Comparison of ENCODE assay signal across 18 mouse cellular contexts in the genomic region with DNA sequence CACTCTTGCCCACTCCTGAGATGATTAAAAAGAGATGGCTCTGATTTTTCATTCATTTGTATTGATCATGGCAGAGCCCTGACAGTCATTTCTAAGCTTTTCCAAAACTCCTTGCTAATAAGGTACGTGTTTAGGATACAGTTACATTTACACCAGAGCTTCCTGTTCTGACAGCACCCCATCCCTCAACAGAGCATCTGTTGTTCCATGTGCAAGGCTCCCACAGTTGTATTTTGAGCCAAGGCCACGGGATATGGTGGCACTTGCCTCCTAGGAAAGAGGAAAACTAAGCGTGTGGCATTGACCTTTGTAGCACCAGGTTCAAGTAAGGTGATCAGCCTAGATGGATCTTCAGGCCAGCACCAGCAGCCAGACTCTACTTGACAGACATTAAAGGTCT.
"Had no signal": no experiment of that assay in that cellular context is flagged by ENCODE, and none has a peak within 500 bp of the region (broad histone marks: within the 10 kb centered on the region; RNA-seq: fewer than 3 reads in every experiment).

No protein-coding gene starts in this region.

- H3K4me2 ChIP-seq: lung, embryonic 14.5 days; midbrain, embryonic 12.5 days; neural tube, embryonic 13.5 days; neural tube, embryonic 15.5 days had no signal

- ATAC-seq: midbrain, embryonic 16.5 days had no signal

- H3K4me3 ChIP-seq: midbrain, embryonic 10.5 days; midbrain, embryonic 12.5 days; myocyte; neural tube, embryonic 13.5 days; neural tube, embryonic 15.5 days had no signal

- H3K27ac ChIP-seq: midbrain, embryonic 10.5 days; midbrain, embryonic 12.5 days; neural tube, embryonic 15.5 days had no signal

- H3K27me3 ChIP-seq: midbrain, embryonic 12.5 days; neural tube, embryonic 13.5 days; neural tube, embryonic 15.5 days had no signal

- H3K9ac ChIP-seq: lung, embryonic 14.5 days; midbrain, embryonic 12.5 days; neural tube, embryonic 13.5 days; neural tube, embryonic 15.5 days had no signal

- H3K9me3 ChIP-seq: midbrain, embryonic 10.5 days; midbrain, embryonic 12.5 days; neural tube, embryonic 13.5 days; neural tube, embryonic 15.5 days had no signal

- DNase-seq: lung, embryonic 14.5 days; lung, postnatal 10 days; lung, postnatal 4 days; midbrain, embryonic 14.5 days; retina, postnatal 1 day; right cerebral cortex, adult 18-20 months; right cerebral cortex, postnatal 25 days; right cerebral cortex, postnatal 4 days; spleen, adult 18-20 months; thymus, adult 18-20 months; thymus, postnatal 14 days; thymus, postnatal 36 days had no signal
